Mouse (Mus musculus) cortical plate, adult 2 months (tissue): ENCODE data around the gene Evc2.

Experiments
- CTCF ChIP-seq: fragments of 200-500 bp; IDR thresholded peaks from 2 replicates; pipeline ENCODE4 v1.5.1; 2011; ENCODE audit warnings: mild to moderate bottlenecking, control low read depth, low read length; ENCODE audit not compliant: insufficient read depth; ENCODE audit errors: extremely low read depth
- POLR2A ChIP-seq: fragments of 200-500 bp; IDR thresholded peaks from 2 replicates; pipeline ENCODE4 v1.6.1; 2011; ENCODE audit warnings: mild to moderate bottlenecking, low read length, control low read depth; ENCODE audit not compliant: insufficient read depth; ENCODE audit errors: extremely low read depth

GRCm38 (mm10) chr5:37332066-37332465 lies 6.2 kb upstream of the Evc2 start:
- no peak for TF ChIP-seq POLR2A
- TF ChIP-seq CTCF = no peak
